Mouse (Mus musculus): ENCODE results near the gene Riiad1. TPM values are rescaled to one million over a fixed set of nuclear protein-coding genes. Genes with fewer than 3 reads are reported as not detected.

The Riiad1 gene
- polyA plus RNA-seq (2014; fragmentation: Nextera tagmentation; extraction: Ambion mirVana): 0.91 and 1.7 TPM in 2 replicates

DNA sequence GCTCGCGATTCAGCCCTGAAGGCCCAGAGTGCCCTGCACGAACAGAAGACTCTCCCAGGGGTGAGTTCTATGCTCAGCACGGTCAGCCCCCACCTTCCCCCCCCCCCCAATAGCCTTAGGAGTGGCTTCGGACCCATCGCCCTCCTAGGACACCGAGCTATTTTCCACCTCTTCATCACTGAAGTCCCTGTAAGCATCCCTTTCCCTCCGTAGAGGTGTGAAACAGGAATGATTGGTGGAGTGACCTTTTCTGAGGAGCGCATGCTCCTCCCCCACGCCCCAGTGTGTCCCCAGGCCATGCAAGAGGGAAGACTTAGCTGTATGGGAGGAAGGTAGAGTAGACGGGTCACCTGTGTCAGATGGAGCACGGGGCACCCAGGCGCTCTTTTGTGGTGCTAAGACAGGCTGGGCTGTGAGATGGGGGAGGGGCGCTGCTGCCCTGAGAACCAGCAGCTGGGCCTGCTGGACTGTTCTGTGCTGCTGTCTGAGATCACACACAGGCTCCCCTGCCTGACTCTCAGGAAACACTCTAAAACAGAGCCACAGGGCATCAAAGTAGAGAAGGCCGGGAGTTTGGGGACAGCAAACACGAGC is at the start of gene Riiad1:
TSS of gene Riiad1 (minus strand) at position 51 of the 594 bp plus-strand sequence.
- Histone ChIP-seq H3K27me3 (ENCODE audit: control insufficient read depth, insufficient read depth, low read length) (peaks cover 21% of the 10 kb centered on the region), H3K4me3 (ENCODE audit: low read length) (no peak within 1 kb of the TSS; the same call in 1 of the 2 replicates), H3K27ac (ENCODE audit: low read depth, low read length) (no peak within 1 kb of the TSS), H3K4me2 (replicated peaks; ENCODE audit: low read depth, low read length) (no peak within 1 kb of the TSS; the same call in 1 of the 2 replicates), H3K9ac (ENCODE audit: low read depth, low read length) (no peak within 1 kb of the TSS), H3K36me3 (ENCODE audit: control insufficient read depth, insufficient read depth, low read length) (no peaks in the 10 kb centered on the region), H3K4me1 (ENCODE audit: control insufficient read depth, insufficient read depth, low read length) (0 out of 2 replicates have a peak, but pooled peaks cover 3% of the 10 kb centered on the region), H3K9me3 (ENCODE audit: control insufficient read depth, low read length) (no peaks in the 10 kb centered on the region)
- 6% methylated on average over 16 of the region's 16 CpGs for WGBS
- ATAC-seq (ENCODE audit: low FRiP score, low TSS enrichment): no peak

DNA sequence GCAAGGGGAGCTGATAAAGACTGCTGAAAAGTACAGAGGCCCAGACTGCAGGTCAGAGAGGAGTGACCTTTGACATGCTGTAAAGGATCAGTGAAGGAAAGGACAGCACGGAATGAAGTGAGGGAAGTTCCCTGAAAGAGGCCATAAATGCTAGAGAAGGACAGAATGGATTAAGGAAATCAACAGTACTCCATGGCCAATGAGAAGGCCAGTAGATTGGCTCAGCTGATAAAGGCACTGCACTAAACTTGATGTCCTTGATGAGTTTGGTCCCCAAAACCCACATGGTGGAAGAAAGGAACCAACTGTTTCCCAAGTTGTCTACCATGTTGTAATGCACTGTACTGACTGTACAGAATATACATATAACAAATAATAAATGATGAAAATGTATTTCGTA is 46.6 kb upstream of the Riiad1 start:
- no peak overlapping the region for H3K4me3 ChIP-seq (ENCODE audit: low read length)
- WGBS: 68% methylated on average over 2 of the region's 2 CpGs
- no peaks in the 10 kb centered on the region for H3K9me3 ChIP-seq (ENCODE audit: control insufficient read depth, low read length)
- no peak for ATAC-seq (ENCODE audit: low FRiP score, low TSS enrichment)
- no peak overlapping the region for H3K9ac ChIP-seq (ENCODE audit: low read depth, low read length)
- H3K4me2 ChIP-seq (replicated peaks; ENCODE audit: low read depth, low read length): no peak overlapping the region
- H3K4me1 ChIP-seq (ENCODE audit: control insufficient read depth, insufficient read depth, low read length): no peaks in the 10 kb centered on the region
- H3K27ac ChIP-seq (ENCODE audit: low read depth, low read length): no peak overlapping the region
- peaks cover 33% of the 10 kb centered on the region; the same call in 1 of the 2 replicates for H3K36me3 ChIP-seq (ENCODE audit: control insufficient read depth, insufficient read depth, low read length)
- H3K27me3 ChIP-seq (ENCODE audit: control insufficient read depth, insufficient read depth, low read length): no peaks in the 10 kb centered on the region

DNA sequence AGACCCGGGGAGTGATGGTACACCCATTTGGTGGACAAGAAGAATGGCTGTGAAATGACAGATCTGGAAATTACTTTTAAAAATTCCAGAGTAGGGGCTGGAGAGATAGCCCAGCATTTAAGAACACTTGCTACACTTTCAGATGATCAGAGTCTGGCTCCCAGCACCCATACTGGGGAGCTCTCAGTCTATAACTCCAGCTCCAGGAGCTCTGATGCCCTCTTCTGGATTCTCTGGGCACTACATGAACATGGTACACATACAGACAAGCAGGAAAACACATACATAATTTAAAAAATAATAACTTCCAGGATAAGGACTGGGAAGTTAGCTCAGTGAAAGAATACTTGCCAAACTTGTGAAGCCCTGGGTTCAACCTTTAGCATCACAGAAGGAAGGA is 26.5 kb upstream of the Riiad1 start:
- Histone ChIP-seq H3K27me3 (ENCODE audit: control insufficient read depth, insufficient read depth, low read length) (no peaks in the 10 kb centered on the region), H3K9ac (ENCODE audit: low read depth, low read length) (no peak overlapping the region), H3K4me3 (ENCODE audit: low read length) (no peak overlapping the region), H3K4me1 (ENCODE audit: control insufficient read depth, insufficient read depth, low read length) (no peaks in the 10 kb centered on the region), H3K36me3 (ENCODE audit: control insufficient read depth, insufficient read depth, low read length) (peaks cover 41% of the 10 kb centered on the region), H3K9me3 (ENCODE audit: control insufficient read depth, low read length) (no peaks in the 10 kb centered on the region), H3K27ac (ENCODE audit: low read depth, low read length) (no peak overlapping the region), H3K4me2 (replicated peaks; ENCODE audit: low read depth, low read length) (no peak overlapping the region)
- WGBS: 93% methylated on average over 1 of the region's 1 CpGs
- no peak for ATAC-seq (ENCODE audit: low FRiP score, low TSS enrichment)

DNA sequence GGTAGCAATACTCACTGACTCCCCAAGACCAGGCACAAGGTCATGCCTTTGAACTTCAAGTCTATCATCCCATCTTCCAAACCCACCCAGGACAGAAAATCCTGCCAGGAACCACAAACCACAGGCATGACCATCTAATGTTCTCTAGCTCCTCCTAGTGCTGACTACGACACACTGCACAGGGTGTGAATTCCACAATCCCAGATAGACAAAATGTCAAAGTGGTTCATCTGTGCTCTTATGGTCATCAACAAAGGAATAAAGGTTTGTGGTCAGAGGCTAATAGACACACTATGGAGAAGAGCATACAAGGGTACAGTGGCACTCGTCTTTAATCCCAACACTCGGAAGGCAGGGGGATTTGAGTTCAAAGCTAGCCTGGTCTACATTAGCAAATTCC is 22.1 kb upstream of the Riiad1 start:
- 81% methylated on average over 3 of the region's 3 CpGs for WGBS
- ATAC-seq (ENCODE audit: low FRiP score, low TSS enrichment): no peak
- peaks cover 27% of the 10 kb centered on the region; the same call in 1 of the 2 replicates for H3K36me3 ChIP-seq (ENCODE audit: control insufficient read depth, insufficient read depth, low read length)
- no peak overlapping the region for H3K9ac ChIP-seq (ENCODE audit: low read depth, low read length)
- no peaks in the 10 kb centered on the region for H3K9me3 ChIP-seq (ENCODE audit: control insufficient read depth, low read length)
- no peak overlapping the region for H3K4me3 ChIP-seq (ENCODE audit: low read length)
- H3K27ac ChIP-seq (ENCODE audit: low read depth, low read length): no peak overlapping the region
- H3K4me2 ChIP-seq (replicated peaks; ENCODE audit: low read depth, low read length): no peak overlapping the region
- no peaks in the 10 kb centered on the region for H3K27me3 ChIP-seq (ENCODE audit: control insufficient read depth, insufficient read depth, low read length)
- H3K4me1 ChIP-seq (ENCODE audit: control insufficient read depth, insufficient read depth, low read length): no peaks in the 10 kb centered on the region

DNA sequence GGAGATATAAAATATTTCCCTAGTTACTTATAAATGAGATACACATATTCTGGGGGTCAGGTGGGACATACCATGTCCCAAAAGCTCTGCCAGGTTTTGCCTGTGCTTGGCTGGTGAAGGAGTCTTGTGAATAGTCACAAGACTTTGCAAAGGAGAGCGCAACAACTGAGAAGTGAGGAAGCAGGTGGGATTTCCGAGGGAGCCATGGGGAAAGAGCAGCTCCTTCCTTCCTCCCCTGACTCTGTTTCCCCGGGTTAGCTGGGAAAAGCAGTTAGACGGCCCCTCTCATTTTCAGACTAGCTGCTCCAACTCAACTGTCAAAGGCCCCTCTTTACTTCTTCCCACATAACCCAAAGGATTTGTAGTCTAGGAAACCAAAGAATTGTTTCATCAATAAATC is 17.0 kb upstream of the Riiad1 start:
- Histone ChIP-seq H3K4me1 (ENCODE audit: control insufficient read depth, insufficient read depth, low read length) (no peaks in the 10 kb centered on the region), H3K27me3 (ENCODE audit: control insufficient read depth, insufficient read depth, low read length) (no peaks in the 10 kb centered on the region), H3K9me3 (ENCODE audit: control insufficient read depth, low read length) (no peaks in the 10 kb centered on the region), H3K36me3 (ENCODE audit: control insufficient read depth, insufficient read depth, low read length) (peaks cover 40% of the 10 kb centered on the region; the same call in 1 of the 2 replicates), H3K27ac (ENCODE audit: low read depth, low read length) (no peak overlapping the region), H3K4me3 (ENCODE audit: low read length) (no peak overlapping the region), H3K9ac (ENCODE audit: low read depth, low read length) (no peak overlapping the region), H3K4me2 (replicated peaks; ENCODE audit: low read depth, low read length) (no peak overlapping the region)
- ATAC-seq (ENCODE audit: low FRiP score, low TSS enrichment): no peak
- WGBS: 87% methylated on average over 4 of the region's 4 CpGs

- Histone ChIP-seq H3K27me3 (ENCODE audit: control insufficient read depth, insufficient read depth, low read length) (no peaks in the 10 kb centered on the region), H3K4me3 (ENCODE audit: low read length) (no peak overlapping the region), H3K27ac (ENCODE audit: low read depth, low read length) (no peak overlapping the region), H3K36me3 (ENCODE audit: control insufficient read depth, insufficient read depth, low read length) (no peaks in the 10 kb centered on the region), H3K9me3 (ENCODE audit: control insufficient read depth, low read length) (no peaks in the 10 kb centered on the region), H3K4me2 (replicated peaks; ENCODE audit: low read depth, low read length) (no peak overlapping the region), H3K9ac (ENCODE audit: low read depth, low read length) (no peak overlapping the region), H3K4me1 (ENCODE audit: control insufficient read depth, insufficient read depth, low read length) (no peaks in the 10 kb centered on the region)
- WGBS: 82% methylated on average over 6 of the region's 6 CpGs
- no peak for ATAC-seq (ENCODE audit: low FRiP score, low TSS enrichment)
Observed at GRCm38 (mm10) chr3:94487581-94487980, 7.4 kb upstream of the Riiad1 start.

DNA sequence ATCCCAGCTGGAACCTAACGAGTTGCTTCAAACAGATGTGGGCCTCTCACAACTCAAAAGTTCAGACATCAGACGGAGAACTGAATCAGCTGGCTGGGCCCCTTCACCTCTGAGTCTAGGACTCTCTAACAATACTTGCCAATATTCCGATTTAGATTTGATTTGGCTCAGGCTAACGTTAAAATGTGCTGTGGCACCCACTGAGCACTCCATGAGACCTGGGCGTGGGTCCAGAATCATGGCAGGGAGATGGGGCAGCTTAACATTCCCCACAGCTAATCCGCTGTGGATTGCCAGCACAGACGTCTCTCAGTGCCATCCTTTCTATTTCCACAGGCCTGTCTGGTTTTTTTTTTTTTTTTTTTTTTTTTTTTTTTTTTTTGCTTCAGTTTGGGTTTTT is 5.8 kb upstream of the Riiad1 start:
- Histone ChIP-seq H3K4me2 (replicated peaks; ENCODE audit: low read depth, low read length) (no peak overlapping the region), H3K27ac (ENCODE audit: low read depth, low read length) (no peak overlapping the region), H3K4me1 (ENCODE audit: control insufficient read depth, insufficient read depth, low read length) (no peaks in the 10 kb centered on the region), H3K4me3 (ENCODE audit: low read length) (no peak overlapping the region), H3K9me3 (ENCODE audit: control insufficient read depth, low read length) (no peaks in the 10 kb centered on the region), H3K9ac (ENCODE audit: low read depth, low read length) (no peak overlapping the region), H3K27me3 (ENCODE audit: control insufficient read depth, insufficient read depth, low read length) (no peaks in the 10 kb centered on the region), H3K36me3 (ENCODE audit: control insufficient read depth, insufficient read depth, low read length) (no peaks in the 10 kb centered on the region)
- no peak for ATAC-seq (ENCODE audit: low FRiP score, low TSS enrichment)
- 74% methylated on average over 7 of the region's 7 CpGs for WGBS

GRCm38 (mm10) chr3:94483790-94484439 is 3.8 kb upstream of the Riiad1 start:
- no peak overlapping the region for H3K9ac ChIP-seq (ENCODE audit: low read depth, low read length)
- no peak overlapping the region for H3K27ac ChIP-seq (ENCODE audit: low read depth, low read length)
- WGBS: 27% methylated on average over 20 of the region's 20 CpGs
- no peak; the same call in 1 of the 2 replicates for ATAC-seq (ENCODE audit: low FRiP score, low TSS enrichment)
- 0 out of 2 replicates have a peak, but pooled peaks cover 3% of the 10 kb centered on the region for H3K4me1 ChIP-seq (ENCODE audit: control insufficient read depth, insufficient read depth, low read length)
- H3K27me3 ChIP-seq (ENCODE audit: control insufficient read depth, insufficient read depth, low read length): peaks cover 13% of the 10 kb centered on the region
- H3K4me3 ChIP-seq (ENCODE audit: low read length): no peak overlapping the region
- no peaks in the 10 kb centered on the region for H3K9me3 ChIP-seq (ENCODE audit: control insufficient read depth, low read length)
- no peak overlapping the region for H3K4me2 ChIP-seq (replicated peaks; ENCODE audit: low read depth, low read length)
- no peaks in the 10 kb centered on the region for H3K36me3 ChIP-seq (ENCODE audit: control insufficient read depth, insufficient read depth, low read length)

DNA sequence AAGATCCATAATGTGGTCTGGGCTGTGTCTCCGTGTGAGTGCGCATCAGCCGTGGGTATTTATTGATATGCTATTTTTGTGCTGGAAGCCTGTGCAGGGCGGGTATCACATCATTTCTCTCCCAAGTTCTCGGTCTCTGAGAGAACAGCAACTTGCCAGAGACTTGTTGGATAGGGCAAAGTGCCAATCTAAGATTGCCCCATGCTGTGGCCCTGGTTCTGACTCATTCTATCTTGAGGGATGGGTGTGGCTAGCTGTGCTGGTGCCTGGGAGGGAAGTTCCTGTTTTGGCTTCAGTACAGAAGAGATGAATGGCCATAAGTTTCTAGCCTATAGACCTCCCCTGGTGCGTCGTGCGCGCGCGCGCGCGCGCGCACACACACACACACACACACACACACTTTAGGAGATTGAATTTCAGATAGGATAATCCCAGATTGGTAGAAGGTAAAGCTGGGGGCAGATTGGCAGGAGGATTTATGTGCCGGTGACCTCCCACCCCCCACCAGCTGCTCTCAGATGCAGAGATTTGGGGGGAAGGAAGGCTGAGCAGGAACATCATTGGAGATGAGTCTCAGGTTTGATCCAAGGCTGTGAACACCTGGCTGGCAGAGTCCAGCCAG is 2.7 kb upstream of the Riiad1 start:
- ATAC-seq (ENCODE audit: low FRiP score, low TSS enrichment): no peak
- H3K4me1 ChIP-seq (ENCODE audit: control insufficient read depth, insufficient read depth, low read length): 0 out of 2 replicates have a peak, but pooled peaks cover 3% of the 10 kb centered on the region
- no peaks in the 10 kb centered on the region for H3K36me3 ChIP-seq (ENCODE audit: control insufficient read depth, insufficient read depth, low read length)

More for the DNA sequence above, 2.7 kb upstream of the Riiad1 start:
- no peak overlapping the region for H3K27ac ChIP-seq (ENCODE audit: low read depth, low read length)
- no peak overlapping the region for H3K4me2 ChIP-seq (replicated peaks; ENCODE audit: low read depth, low read length)
- WGBS: 88% methylated on average over 17 of the region's 17 CpGs
- H3K27me3 ChIP-seq (ENCODE audit: control insufficient read depth, insufficient read depth, low read length): peaks cover 20% of the 10 kb centered on the region
- H3K9ac ChIP-seq (ENCODE audit: low read depth, low read length): no peak overlapping the region
- no peak overlapping the region for H3K4me3 ChIP-seq (ENCODE audit: low read length)
- no peaks in the 10 kb centered on the region for H3K9me3 ChIP-seq (ENCODE audit: control insufficient read depth, low read length)

All from kidney, embryonic 14.5 days (tissue).